Mouse (Mus musculus) hindbrain, postnatal 0 days (tissue): ENCODE results near the gene Cyp4f14. TPM values are rescaled to one million over a fixed set of nuclear protein-coding genes. Genes with fewer than 3 reads are reported as not detected.

Experiments
- ATAC-seq: fragments of 200-750 bp; cut with Nextera tagmentation; 2 replicates; pipeline ENCODE4 v1.8.0; 2017; ENCODE audit warnings: mild to moderate bottlenecking, moderate TSS enrichment, moderate library complexity
- DNase-seq: peaks from one replicate; pipeline ENCODE4 v3.0.0-alpha.2; 2015; ENCODE audit warnings: low spot score
- H3K27ac ChIP-seq: fragments of 300-500 bp; sonication (generic); 2 replicates; pipeline ENCODE4 v1.5.1; 2014; ENCODE audit warnings: mild to moderate bottlenecking
- H3K27me3 ChIP-seq: fragments of 300-500 bp; sonication (generic); 2 replicates; pipeline ENCODE4 v1.6.1; 2014; ENCODE audit warnings: low read length, mixed read lengths; ENCODE audit not compliant: insufficient read depth
- H3K36me3 ChIP-seq: fragments of 300-500 bp; sonication (generic); 2 replicates; pipeline ENCODE4 v1.6.1; 2014; ENCODE audit warnings: low read length, mixed read lengths; ENCODE audit not compliant: insufficient read depth
- H3K4me1 ChIP-seq: fragments of 300-500 bp; sonication (generic); 2 replicates; pipeline ENCODE4 v1.6.1; 2014; ENCODE audit warnings: antibody characterized with exemption, low read length, mixed read lengths; ENCODE audit not compliant: insufficient read depth
- H3K4me2 ChIP-seq: fragments of 300-500 bp; sonication (generic); 2 replicates; pipeline ENCODE4 v1.6.1; 2014; ENCODE audit warnings: low read depth, mild to moderate bottlenecking, low read length, moderate library complexity, mixed read lengths
- H3K4me3 ChIP-seq: fragments of 300-500 bp; sonication (generic); 2 replicates; pipeline ENCODE4 v1.5.1; 2014; ENCODE audit warnings: low read length
- H3K9ac ChIP-seq: fragments of 300-500 bp; sonication (generic); replicated peaks from 2 replicates; pipeline ENCODE4 v1.6.1; 2014; ENCODE audit warnings: mild to moderate bottlenecking, low read length, moderate library complexity, mixed read lengths
- H3K9me3 ChIP-seq: fragments of 300-500 bp; sonication (generic); 2 replicates; pipeline ENCODE4 v1.6.1; 2016; ENCODE audit warnings: low read length, mixed read lengths
- CTCF ChIP-seq: IDR thresholded peaks from 2 replicates; pipeline ENCODE4 v1.5.1; 2016; ENCODE audit warnings: antibody characterized with exemption, control low read depth, low read depth
- WGBS: fragments of 180-500 bp; shearing (Covaris S2); extraction: QIAGEN DNeasy Blood & Tissue Kit; methylation state at CpG from one replicate; pipeline ENCODE4 v1.1.7; 2014; 5-methylcytosine and 5-hydroxymethylcytosine counted together
- polyA plus RNA-seq: library from polyadenylated mRNA; unstranded; fragments of >200 nt; fragmentation: Nextera tagmentation; extraction: Ambion mirVana; gene quantifications from 2 replicates; pipeline ENCODE4 v1.2.1, GENCODE M21; 2015
- total RNA-seq: library from RNA; depleted of rRNA; stranded (reverse); fragments of >200 nt; gene quantifications from 2 replicates; pipeline ENCODE4 v1.2.3, GENCODE M21; 2014; rRNA removed

The Cyp4f14 gene
- total RNA-seq, result 0.78 and 1.3 TPM in 2 replicates
- polyA plus RNA-seq, result 0.64 and 0.88 TPM in 2 replicates

DNA sequence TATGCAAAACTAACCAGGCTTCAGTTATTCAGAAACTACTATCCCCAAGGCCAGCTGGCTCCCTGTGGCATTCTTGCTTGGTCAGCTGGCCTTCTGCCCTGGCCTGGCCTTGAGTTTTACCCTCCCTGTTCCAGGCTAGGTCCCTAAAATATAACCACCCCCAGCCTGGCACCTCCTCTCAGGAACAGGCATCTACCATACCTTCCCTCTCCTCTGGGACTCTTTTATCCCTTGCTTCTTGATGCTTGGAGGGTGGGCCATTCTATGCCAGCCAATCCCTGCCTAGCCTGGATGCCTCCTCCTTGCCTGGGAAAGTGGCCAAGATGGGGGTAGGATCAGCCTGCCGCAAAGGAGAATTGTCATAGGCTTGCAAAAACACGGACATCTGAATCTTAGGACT, at the start of gene Cyp4f14:
Gene Cyp4f14, minus strand, starts transcription at position 212 of the 400 bp plus-strand sequence.
- TF ChIP-seq CTCF, result no peak
- H3K4me1 ChIP-seq, result no peaks in the 10 kb centered on the region
- peak; percentile 58; the same call in 1 of the 2 replicates for ATAC-seq
- H3K4me3 ChIP-seq, result no peak within 1 kb of the TSS
- H3K36me3 ChIP-seq, result no peaks in the 10 kb centered on the region
- no peaks in the 10 kb centered on the region for H3K27me3 ChIP-seq
- no peak within 1 kb of the TSS for H3K27ac ChIP-seq
- H3K9me3 ChIP-seq, result peaks cover 10% of the 10 kb centered on the region
- no peak within 1 kb of the TSS for H3K9ac ChIP-seq
- no peak within 1 kb of the TSS for H3K4me2 ChIP-seq
- peak; percentile 50 for DNase-seq
- WGBS, result 37% methylated on average over 2 of the region's 2 CpGs

DNA sequence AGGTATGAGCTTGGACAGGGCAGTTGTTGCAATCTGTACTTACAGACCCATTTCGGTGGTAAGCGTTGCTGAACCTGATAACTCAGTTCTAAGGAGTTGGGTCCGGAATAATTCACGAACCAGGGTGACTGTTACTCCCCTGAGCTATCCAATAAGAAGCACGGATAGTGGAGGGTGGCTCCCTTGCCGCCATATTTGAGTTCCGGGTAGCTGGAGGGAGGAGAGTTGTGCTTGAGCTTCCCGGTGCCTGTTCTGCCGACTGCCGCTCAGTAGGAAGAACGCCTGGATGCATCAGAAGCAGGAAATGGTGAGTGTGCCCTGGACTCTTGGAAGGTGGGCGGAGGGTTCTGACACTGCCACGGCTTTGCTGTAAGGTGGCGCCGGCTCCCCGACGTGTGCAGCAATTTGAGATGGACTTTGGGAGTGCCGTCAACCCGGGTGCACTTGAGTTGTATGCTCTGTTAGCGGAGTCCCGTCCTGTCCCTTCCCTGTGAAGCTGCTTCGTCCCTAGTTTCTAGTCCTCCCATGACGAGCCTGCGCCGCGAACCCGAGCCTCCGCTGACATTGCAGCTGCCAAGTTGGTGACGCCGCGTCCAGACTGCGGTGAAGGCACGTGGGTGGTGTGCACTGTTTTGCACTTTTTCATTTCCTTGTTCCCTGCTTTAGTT, 48.6 kb upstream of the Cyp4f14 start, which contains the start of gene Zfp472:
Gene Zfp472, plus strand, starts transcription at position 192 of the 668 bp plus-strand sequence.
- H3K9ac ChIP-seq, result peak within 1 kb of the TSS; percentile 60
- no peaks in the 10 kb centered on the region for H3K27me3 ChIP-seq
- H3K4me1 ChIP-seq, result peaks cover 12% of the 10 kb centered on the region
- ATAC-seq (peak; percentile 100), DNase-seq (peak; percentile 94)
- peak within 1 kb of the TSS; percentile 71 for H3K27ac ChIP-seq
- peak within 1 kb of the TSS; percentile 60 for H3K4me3 ChIP-seq
- H3K4me2 ChIP-seq, result peak within 1 kb of the TSS; percentile 81
- under 1% methylated on average over 33 of the region's 33 CpGs for WGBS
- H3K36me3 ChIP-seq, result no peaks in the 10 kb centered on the region
- no peak for TF ChIP-seq CTCF
- H3K9me3 ChIP-seq, result no peaks in the 10 kb centered on the region

DNA sequence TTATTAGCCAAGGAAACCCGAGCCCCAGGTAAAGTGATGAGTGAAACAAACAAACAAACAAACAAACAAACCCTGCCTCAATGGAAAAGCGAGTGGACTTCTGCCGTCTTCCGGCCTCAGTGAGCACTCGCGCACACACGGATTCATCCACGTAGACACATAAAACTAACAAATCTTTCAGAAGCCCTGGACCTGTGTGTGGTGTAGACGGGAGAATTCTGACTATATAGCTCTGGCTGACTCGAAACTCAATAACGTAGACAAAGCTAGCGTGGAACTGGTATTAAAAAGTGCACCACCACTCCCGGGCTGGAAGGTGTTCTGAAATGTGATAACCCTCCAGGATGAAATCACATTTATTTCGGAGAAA, 48.1 kb upstream of the Cyp4f14 start:
- Histone ChIP-seq H3K9ac (peak overlapping the region; percentile 60), H3K9me3 (no peaks in the 10 kb centered on the region), H3K27me3 (no peaks in the 10 kb centered on the region), H3K4me2 (peak overlapping the region; percentile 81), H3K4me3 (peak overlapping the region; percentile 60), H3K36me3 (no peaks in the 10 kb centered on the region), H3K27ac (peak overlapping the region; percentile 71), H3K4me1 (peaks cover 12% of the 10 kb centered on the region)
- ATAC-seq (no peak; the same call in 1 of the 2 replicates), DNase-seq (no peak)
- 0% methylated on average over 14 of the region's 14 CpGs for WGBS
- TF ChIP-seq CTCF, result no peak

DNA sequence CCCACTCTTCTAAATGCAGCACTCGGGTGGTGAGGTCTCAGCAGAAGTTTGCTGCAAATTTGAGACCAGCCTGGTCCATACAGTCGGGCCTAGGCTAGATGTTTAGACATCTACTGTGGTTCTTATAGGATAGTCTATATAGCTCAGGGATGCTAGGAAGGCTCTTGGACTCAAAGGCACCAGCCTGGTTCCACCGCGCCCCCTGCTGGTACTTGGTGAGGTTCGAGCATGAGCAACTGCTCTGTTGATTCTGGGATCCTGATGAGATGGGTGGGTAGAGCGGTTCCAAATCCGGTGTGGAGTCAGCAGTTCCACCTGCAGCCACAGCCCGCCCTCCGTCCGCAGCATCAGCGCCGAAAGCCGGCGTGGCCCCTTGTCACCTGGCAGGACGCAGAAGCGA, 34.3 kb upstream of the Cyp4f14 start:
- peak; percentile 41; the same call in 1 of the 2 replicates for ATAC-seq
- H3K27me3 ChIP-seq, result no peaks in the 10 kb centered on the region
- no peak overlapping the region for H3K4me3 ChIP-seq
- WGBS, result 28% methylated on average over 16 of the region's 16 CpGs
- H3K9me3 ChIP-seq, result no peaks in the 10 kb centered on the region
- H3K4me2 ChIP-seq, result 0 out of 2 replicates have a peak overlapping the region, but pooled peaks have one; percentile 25
- TF ChIP-seq CTCF, result peak; percentile 73
- H3K9ac ChIP-seq, result no peak overlapping the region
- DNase-seq, result peak; percentile 73
- H3K27ac ChIP-seq, result no peak overlapping the region
- no peaks in the 10 kb centered on the region for H3K36me3 ChIP-seq
- H3K4me1 ChIP-seq, result no peaks in the 10 kb centered on the region

DNA sequence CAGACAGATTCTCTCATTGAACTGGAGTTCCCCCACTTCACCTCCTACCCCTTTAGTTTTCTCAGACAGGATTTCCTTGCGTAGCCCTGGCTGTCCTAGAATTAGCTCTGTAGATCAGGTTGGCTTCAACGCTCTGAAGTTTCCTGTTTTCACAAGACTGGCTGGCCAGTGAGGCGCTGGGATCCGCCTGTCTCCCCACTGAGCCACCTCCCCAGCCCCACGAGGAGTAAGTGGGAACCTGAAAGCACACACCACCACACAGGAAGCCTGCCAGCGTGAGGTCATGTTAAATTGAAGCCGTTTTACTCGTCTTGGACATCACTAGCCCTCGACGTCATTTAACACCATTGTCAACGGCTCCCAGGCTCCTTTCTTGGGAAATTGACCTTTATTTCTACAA, 33.9 kb upstream of the Cyp4f14 start:
- no peak overlapping the region for H3K27ac ChIP-seq
- WGBS, result 84% methylated on average over 11 of the region's 11 CpGs
- no peaks in the 10 kb centered on the region for H3K27me3 ChIP-seq
- H3K4me2 ChIP-seq, result no peak overlapping the region
- H3K4me1 ChIP-seq, result no peaks in the 10 kb centered on the region
- TF ChIP-seq CTCF, result no peak
- DNase-seq, result no peak
- ATAC-seq, result no peak
- H3K9me3 ChIP-seq, result no peaks in the 10 kb centered on the region
- no peaks in the 10 kb centered on the region for H3K36me3 ChIP-seq
- no peak overlapping the region for H3K9ac ChIP-seq
- no peak overlapping the region for H3K4me3 ChIP-seq

DNA sequence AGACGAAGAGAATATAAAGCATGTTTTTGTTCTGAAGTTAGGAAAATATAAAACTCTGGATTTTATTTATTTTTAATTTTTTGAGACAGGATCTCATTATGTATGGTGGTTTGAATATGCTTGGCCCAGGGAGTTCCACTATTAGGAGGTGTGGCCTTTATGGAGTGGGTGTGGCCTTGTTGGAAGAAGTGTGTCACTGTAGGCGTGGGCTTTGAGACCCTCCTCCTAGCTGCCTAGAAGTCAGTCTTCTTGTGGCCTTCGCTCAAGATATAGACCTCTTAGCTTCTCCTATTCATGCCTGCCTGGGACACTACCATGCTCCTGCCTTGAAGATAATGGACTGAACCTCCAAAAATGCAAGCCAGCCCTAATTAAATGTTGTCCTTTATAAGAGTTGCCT, 33.0 kb upstream of the Cyp4f14 start:
- Histone ChIP-seq H3K36me3 (no peaks in the 10 kb centered on the region), H3K4me2 (no peak overlapping the region)

More for the DNA sequence above, 33.0 kb upstream of the Cyp4f14 start:
- no peaks in the 10 kb centered on the region for H3K27me3 ChIP-seq
- no peak overlapping the region for H3K27ac ChIP-seq
- H3K4me3 ChIP-seq, result no peak overlapping the region
- no peak for ATAC-seq
- H3K9ac ChIP-seq, result no peak overlapping the region
- no peaks in the 10 kb centered on the region for H3K9me3 ChIP-seq
- no peaks in the 10 kb centered on the region for H3K4me1 ChIP-seq
- no peak for TF ChIP-seq CTCF
- WGBS, result 89% methylated on average over 3 of the region's 3 CpGs
- DNase-seq, result no peak
